In the genomic region with DNA sequence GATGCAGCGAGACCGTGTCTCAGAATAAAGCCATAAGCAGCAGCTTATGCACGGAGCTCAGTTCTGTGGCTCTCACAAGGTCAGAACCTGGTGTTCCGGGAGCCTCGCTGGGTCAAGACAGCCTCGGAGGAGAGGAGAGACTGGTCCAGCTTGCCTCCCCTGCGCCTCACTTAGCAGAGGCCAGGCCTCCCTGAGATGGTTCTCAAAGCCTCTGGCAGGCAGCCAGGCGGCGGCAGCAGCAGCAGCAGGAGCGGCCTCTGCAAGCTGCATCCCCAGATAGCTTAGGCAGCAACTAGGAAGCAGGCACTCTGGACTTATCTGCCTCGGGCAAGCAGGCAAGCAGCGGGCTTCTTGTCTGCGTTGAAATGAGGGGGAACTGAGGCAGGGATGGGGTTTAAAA, we compare ENCODE assay signal across 8 mouse cellular contexts. TPM values are rescaled to one million over a fixed set of nuclear protein-coding genes. Genes with fewer than 3 reads are reported as not detected.
DNase-seq lines count a peak whose midpoint lies in the region; ATAC-seq and TF ChIP-seq lines count a peak whose summit lies in the region.

No protein-coding gene starts in this region.

- ATAC-seq in activated CD4-positive, CD25-positive, alpha-beta regulatory T cell, adult 4 months, result no peak

- H3K36me3 ChIP-seq in forebrain, embryonic 10.5 days (replicated peaks), result no peaks in the 10 kb centered on the region

- H3K27ac ChIP-seq in forebrain, embryonic 10.5 days, result peak overlapping the region; percentile 100

- H3K4me1 ChIP-seq in forebrain, embryonic 10.5 days, result peaks cover 79% of the 10 kb centered on the region

- TF ChIP-seq POLR2A in brain, embryonic 14.5 days (IDR thresholded peaks at IDR 0.05; ENCODE audit: borderline replicate concordance, extremely low read depth, insufficient read depth, insufficient read length, poor library complexity, severe bottlenecking), result peak; percentile 12; the same call in 1 of the 2 replicates

- H3K4me3 ChIP-seq in forebrain, embryonic 10.5 days, result peak overlapping the region; percentile 27

- peak; percentile 97 for DNase-seq in MEL-GATA-1-ER (ENCODE audit: extremely low read depth, low read depth)
- DNase-seq in brain, embryonic 14.5 days (ENCODE audit: low read depth), result peak; percentile 97
- DNase-seq in forebrain, embryonic 10.5 days (ENCODE audit: extremely low spot score, low spot score), result peak; percentile 68
- peak; percentile 77 for DNase-seq in heart, postnatal 36 days
- DNase-seq in layer of hippocampus, adult 9-11 months, result peak; percentile 85
- peak; percentile 74 for DNase-seq in lung, postnatal 36 days
- peak; percentile 69 for DNase-seq in retina, postnatal 7 days (ENCODE audit: low read depth, low spot score)

- TF ChIP-seq CTCF in brain, embryonic 14.5 days (IDR thresholded peaks at IDR 0.05; ENCODE audit: borderline replicate concordance, extremely low read depth, insufficient read depth, insufficient read length), result 0 out of 2 replicates have a peak, but pooled peaks have one; percentile 8

- H3K27me3 ChIP-seq in forebrain, embryonic 10.5 days (ENCODE audit: poor library complexity, severe bottlenecking), result no peaks in the 10 kb centered on the region

- no peaks in the 10 kb centered on the region for H3K9me3 ChIP-seq in forebrain, embryonic 10.5 days

- intact Hi-C loops in heart, postnatal 36 days (cut with DNase I), result no loop called here

- 24% methylated on average over 13 of the region's 13 CpGs for WGBS in forebrain, embryonic 10.5 days

RNA-seq across cellular contexts. Expression of gene Zmynd8, which starts 10.4 kb away (rescaled TPM):
- polyA plus RNA-seq in brain, embryonic 14.5 days (2012; rRNA removed), result 49.7 and 75.8 TPM in 2 replicates
- polyA plus RNA-seq in forebrain, embryonic 10.5 days (2016; fragmentation: Nextera tagmentation; extraction: Ambion mirVana), result 60.2 and 64.4 TPM in 2 replicates
- total RNA-seq in heart, postnatal 36 days (2021), result 10 to 100 TPM; 46.5 to 48.0 TPM
- polyA plus RNA-seq in activated CD4-positive, CD25-positive, alpha-beta regulatory T cell, adult 4 months (2017; shearing (Covaris generic)), result 10 to 100 TPM; 41.1 to 48.5 TPM
